In the genomic region with DNA sequence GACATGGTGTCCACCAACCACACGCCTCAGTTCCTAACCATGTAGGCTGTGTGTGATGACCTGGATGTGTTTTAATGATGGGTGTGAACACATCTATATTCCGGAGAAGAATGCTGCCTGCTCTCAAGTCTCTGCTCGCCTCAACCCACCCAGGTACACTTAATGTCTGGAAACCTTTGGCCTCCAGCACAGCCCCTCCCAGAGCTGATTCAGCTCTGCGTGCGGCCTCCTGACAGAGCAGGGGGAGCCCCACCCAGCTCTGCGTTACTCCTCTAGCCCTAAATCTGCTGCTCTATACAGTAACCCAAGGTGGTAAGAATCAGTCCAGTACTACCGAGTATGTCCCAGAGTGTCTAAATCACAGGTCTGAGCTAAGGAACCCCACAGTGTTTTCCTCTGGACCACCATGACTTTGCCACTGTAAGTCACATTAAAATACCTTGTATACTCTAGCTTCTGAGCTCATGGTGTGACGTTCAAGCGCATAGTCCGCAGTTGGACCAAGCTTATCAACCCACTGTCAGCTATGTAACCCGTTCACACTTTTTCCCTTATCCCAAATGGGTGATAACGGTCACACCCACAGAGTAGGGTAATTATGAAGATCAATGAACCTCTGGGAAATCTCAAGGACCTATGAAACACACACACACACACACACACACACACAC, we compare ENCODE assay signal across 9 mouse cellular contexts. TPM values are rescaled to one million over a fixed set of nuclear protein-coding genes. Genes with fewer than 3 reads are reported as not detected.
"Had no signal": no experiment of that assay in that cellular context is flagged by ENCODE, and none has a peak within 500 bp of the region (broad histone marks: within the 10 kb centered on the region; RNA-seq: fewer than 3 reads in every experiment).

No protein-coding gene starts in this region.

- H3K36me3 ChIP-seq: limb, embryonic 13.5 days; midbrain, embryonic 12.5 days had no signal

- DNase-seq: kidney, adult 18-20 months; lung, adult 18-20 months; thymus, adult 18-20 months; thymus, postnatal 14 days had no signal

- H3K27me3 ChIP-seq: limb, embryonic 13.5 days; midbrain, embryonic 12.5 days had no signal

- H3K9me3 ChIP-seq: limb, embryonic 13.5 days; midbrain, embryonic 12.5 days had no signal

- H3K4me2 ChIP-seq: midbrain, embryonic 12.5 days had no signal

- H3K27ac ChIP-seq: limb, embryonic 13.5 days; liver, embryonic 14.5 days; midbrain, embryonic 12.5 days had no signal

- H3K4me3 ChIP-seq: limb, embryonic 13.5 days; midbrain, embryonic 12.5 days had no signal

- H3K9ac ChIP-seq: limb, embryonic 13.5 days; liver, embryonic 14.5 days; midbrain, embryonic 12.5 days had no signal

RNA-seq across cellular contexts. Expression of gene Mb21d2, which starts 49.7 kb away (rescaled TPM):
- total RNA-seq: megakaryocyte-erythroid progenitor cell, adult 5-6 weeks; neutrophil, adult 5-6 weeks had no signal
